Mouse (Mus musculus) E14TG2a.4 (cell line): ENCODE data around the gene Rp9.

Experiments
- CTCF ChIP-seq: conservative IDR thresholded peaks from 2 replicates; pipeline ENCODE4 v1.5.1; 2014; ENCODE audit warnings: low read length
- NANOG ChIP-seq: IDR thresholded peaks from 2 replicates; pipeline ENCODE4 v1.6.1; 2014; ENCODE audit warnings: borderline replicate concordance, low read length, mixed read lengths
- POU5F1 ChIP-seq: IDR thresholded peaks from 2 replicates; pipeline ENCODE4 v1.6.1; 2014; ENCODE audit warnings: low read length, borderline replicate concordance

DNA sequence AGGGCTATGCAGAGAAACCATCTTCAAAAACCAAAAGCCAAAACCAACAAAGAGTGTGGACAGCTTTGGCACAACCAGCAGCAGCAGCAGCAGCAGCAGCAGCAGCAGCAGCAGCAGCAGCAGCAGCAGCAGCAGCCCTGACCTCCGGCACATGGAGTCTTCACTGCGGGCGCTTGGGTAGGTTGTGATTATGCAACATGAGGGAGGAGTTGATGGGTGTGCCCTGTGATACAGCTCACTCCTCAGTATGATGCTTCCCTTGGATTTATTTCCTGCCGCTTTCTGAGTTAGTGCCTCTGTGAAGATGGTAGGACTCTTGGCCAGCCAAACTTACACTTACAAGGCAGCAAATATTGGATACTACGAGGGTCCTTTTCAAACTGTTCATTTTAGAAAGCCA lies 22.3 kb downstream of the Rp9 start:
- TF ChIP-seq CTCF (no peak), POU5F1 (no peak), NANOG (no peak)
